Mouse (Mus musculus) cortical plate, adult 2 months (tissue): ENCODE measurements around the gene Strn.

Source experiments
- CTCF ChIP-seq: fragments of 200-500 bp; IDR thresholded peaks from 2 replicates; pipeline ENCODE4 v1.5.1; 2011; ENCODE audit warnings: mild to moderate bottlenecking, control low read depth, low read length; ENCODE audit not compliant: insufficient read depth; ENCODE audit errors: extremely low read depth
- POLR2A ChIP-seq: fragments of 200-500 bp; IDR thresholded peaks from 2 replicates; pipeline ENCODE4 v1.6.1; 2011; ENCODE audit warnings: mild to moderate bottlenecking, low read length, control low read depth; ENCODE audit not compliant: insufficient read depth; ENCODE audit errors: extremely low read depth

DNA sequence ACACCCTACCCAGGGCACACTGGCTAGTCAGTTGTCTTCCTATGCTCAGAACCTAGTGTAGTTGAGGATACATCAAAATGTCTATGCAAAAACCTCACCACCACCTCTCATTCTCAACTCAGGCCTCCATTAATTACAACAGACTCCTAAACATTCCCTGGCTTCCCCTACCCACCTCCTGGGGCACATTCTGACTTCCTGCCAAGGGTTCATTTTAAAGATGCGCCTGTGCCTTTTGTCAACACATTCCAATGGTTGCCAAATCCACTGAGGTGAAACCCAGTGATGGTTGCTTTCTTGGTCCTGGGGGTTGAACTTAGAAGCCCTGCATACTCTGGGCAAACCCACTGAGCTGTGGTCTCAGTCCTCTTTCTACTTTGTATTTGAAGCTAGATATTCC lies 4.9 kb downstream of the Strn start:
- TF ChIP-seq CTCF (no peak), POLR2A (no peak)
